Mouse (Mus musculus): ENCODE results near the gene Cfap46. TPM values are rescaled to one million over a fixed set of nuclear protein-coding genes. Genes with fewer than 3 reads are reported as not detected.
"Not testable (repeated sequence)": the region's sequence is repeated elsewhere in the genome, so short reads cannot be mapped to it uniquely, and the experiment has no call there.

The Cfap46 gene
- polyA plus RNA-seq, 1 experiment from 2014 or later = 3.0 TPM

DNA sequence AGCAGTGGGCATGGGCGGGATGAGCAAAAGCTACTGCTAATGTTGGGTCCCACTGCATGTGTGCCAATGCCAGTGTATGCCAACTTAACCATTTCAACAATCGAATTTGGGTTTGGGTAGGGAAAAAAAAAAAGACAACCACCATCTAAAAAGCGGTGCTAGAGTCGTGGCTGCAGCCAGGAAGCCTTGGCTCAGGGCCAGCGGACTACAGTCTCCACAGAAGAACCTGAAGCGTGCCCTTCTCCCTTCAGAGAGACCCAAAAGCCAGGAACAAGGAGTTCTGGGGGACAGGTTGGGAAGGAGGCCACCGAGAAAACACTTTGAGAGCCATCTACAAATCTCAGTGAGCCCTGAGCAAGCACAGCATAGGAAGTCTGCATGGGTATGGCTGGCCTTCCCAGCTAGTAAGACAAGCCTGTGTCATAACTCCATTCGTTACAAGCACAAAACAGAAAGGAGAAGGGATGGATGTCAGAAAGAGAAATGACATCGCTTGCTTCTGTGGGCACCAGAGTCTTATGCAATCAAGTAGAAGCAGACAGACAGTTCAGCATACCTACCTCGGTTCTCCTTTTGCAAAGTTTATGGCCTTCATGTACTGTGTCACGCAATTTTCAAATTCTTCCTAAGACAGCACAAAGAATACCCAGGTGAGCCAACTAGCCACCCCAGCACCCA is 1.6 kb downstream of the Cfap46 start:
- Histone ChIP-seq H3K27ac (no peak overlapping the region), H3K4me2 (replicated peaks) (no peak overlapping the region), H3K9ac (no peak overlapping the region), H3K4me1 (replicated peaks; ENCODE audit: control insufficient read depth, insufficient read depth, low read length) (peaks cover 9% of the 10 kb centered on the region), H3K9me3 (ENCODE audit: control insufficient read depth, low read length) (no peaks in the 10 kb centered on the region), H3K36me3 (replicated peaks; ENCODE audit: control insufficient read depth, insufficient read depth) (no peaks in the 10 kb centered on the region), H3K27me3 (ENCODE audit: control insufficient read depth, insufficient read depth, low read length) (peaks cover 3% of the 10 kb centered on the region), H3K4me3 (replicated peaks; ENCODE audit: low read length) (no peak overlapping the region)
- DNase-seq (ENCODE audit: low spot score) (no peak), ATAC-seq (ENCODE audit: low FRiP score) (no peak)
- WGBS = 79% methylated on average over 11 of the region's 11 CpGs

DNA sequence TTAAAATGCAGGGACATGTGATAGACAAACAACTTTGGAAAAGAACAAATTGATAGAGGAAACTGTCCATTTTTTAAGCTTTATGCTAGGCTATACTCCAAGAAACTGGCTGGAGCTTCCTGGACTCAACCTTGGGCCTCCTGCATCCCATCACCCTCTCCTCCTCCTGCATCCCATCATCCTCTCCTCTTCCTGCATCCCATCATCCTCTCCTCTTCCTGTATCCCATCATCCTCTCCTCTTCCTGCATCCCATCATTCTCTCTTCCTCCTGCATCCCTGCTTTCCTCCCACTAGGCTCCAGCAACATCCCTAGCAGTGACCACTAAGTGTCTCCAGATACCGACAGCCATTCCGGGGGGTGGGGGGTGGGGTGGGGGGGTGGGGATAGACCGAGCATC is 7.2 kb downstream of the Cfap46 start:
- DNase-seq (ENCODE audit: low spot score) (no peak), ATAC-seq (ENCODE audit: low FRiP score) (no peak)
- no peak overlapping the region for H3K27ac ChIP-seq
- H3K36me3 ChIP-seq (replicated peaks; ENCODE audit: control insufficient read depth, insufficient read depth) = no peaks in the 10 kb centered on the region
- H3K4me3 ChIP-seq (replicated peaks; ENCODE audit: low read length) = no peak overlapping the region
- no peaks in the 10 kb centered on the region for H3K4me1 ChIP-seq (replicated peaks; ENCODE audit: control insufficient read depth, insufficient read depth, low read length)
- no peaks in the 10 kb centered on the region for H3K9me3 ChIP-seq (ENCODE audit: control insufficient read depth, low read length)
- H3K9ac ChIP-seq = no peak overlapping the region
- no peak overlapping the region for H3K4me2 ChIP-seq (replicated peaks)
- 75% methylated on average over 3 of the region's 3 CpGs for WGBS
- H3K27me3 ChIP-seq (ENCODE audit: control insufficient read depth, insufficient read depth, low read length) = peaks cover 3% of the 10 kb centered on the region

- Histone ChIP-seq H3K4me3 (replicated peaks; ENCODE audit: low read length) (no peak overlapping the region), H3K27ac (no peak overlapping the region), H3K4me2 (replicated peaks) (no peak overlapping the region), H3K27me3 (ENCODE audit: control insufficient read depth, insufficient read depth, low read length) (no peaks in the 10 kb centered on the region), H3K9ac (no peak overlapping the region), H3K9me3 (ENCODE audit: control insufficient read depth, low read length) (no peaks in the 10 kb centered on the region), H3K4me1 (replicated peaks; ENCODE audit: control insufficient read depth, insufficient read depth, low read length) (no peaks in the 10 kb centered on the region), H3K36me3 (replicated peaks; ENCODE audit: control insufficient read depth, insufficient read depth) (no peaks in the 10 kb centered on the region)
- no peak for DNase-seq (ENCODE audit: low spot score)
- 78% methylated on average over 8 of the region's 8 CpGs for WGBS
- no peak for ATAC-seq (ENCODE audit: low FRiP score)
Measured at GRCm38 (mm10) chr7:139666871-139667270, 16.7 kb downstream of the Cfap46 start.

GRCm38 (mm10) chr7:139663318-139663717 is 20.3 kb downstream of the Cfap46 start:
- H3K36me3 ChIP-seq (replicated peaks; ENCODE audit: control insufficient read depth, insufficient read depth) = no peaks in the 10 kb centered on the region
- no peak overlapping the region for H3K4me2 ChIP-seq (replicated peaks)
- H3K9me3 ChIP-seq (ENCODE audit: control insufficient read depth, low read length) = no peaks in the 10 kb centered on the region
- H3K4me1 ChIP-seq (replicated peaks; ENCODE audit: control insufficient read depth, insufficient read depth, low read length) = no peaks in the 10 kb centered on the region
- no peaks in the 10 kb centered on the region for H3K27me3 ChIP-seq (ENCODE audit: control insufficient read depth, insufficient read depth, low read length)
- WGBS = 75% methylated on average over 3 of the region's 3 CpGs
- no peak for ATAC-seq (ENCODE audit: low FRiP score)
- no peak overlapping the region for H3K9ac ChIP-seq
- no peak for DNase-seq (ENCODE audit: low spot score)
- H3K27ac ChIP-seq = no peak overlapping the region
- H3K4me3 ChIP-seq (replicated peaks; ENCODE audit: low read length) = no peak overlapping the region

DNA sequence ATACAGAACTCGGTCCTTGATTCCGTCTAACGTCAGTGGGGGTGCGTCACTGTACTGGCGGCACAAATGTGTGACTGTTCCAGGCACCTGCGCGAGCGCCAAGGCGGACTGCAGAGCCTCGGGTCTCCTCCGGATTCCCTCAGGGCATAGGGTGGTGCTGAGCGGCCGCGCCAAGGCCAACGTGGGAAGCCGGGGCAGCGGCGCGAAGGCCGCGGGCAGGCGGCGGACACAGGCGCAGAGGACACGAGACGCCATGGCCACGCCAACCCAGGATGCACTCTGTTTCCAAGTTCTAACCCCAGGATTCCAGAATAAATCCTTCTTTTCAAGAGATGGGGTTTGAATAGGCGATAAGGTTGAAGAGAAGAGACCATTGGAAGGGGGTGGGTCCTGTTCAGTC is 23.7 kb downstream of the Cfap46 start:
- not testable (repeated sequence) for H3K9ac ChIP-seq; H3K4me1 ChIP-seq (replicated peaks; ENCODE audit: control insufficient read depth, insufficient read depth, low read length); H3K9me3 ChIP-seq (ENCODE audit: control insufficient read depth, low read length); ATAC-seq (ENCODE audit: low FRiP score); H3K36me3 ChIP-seq (replicated peaks; ENCODE audit: control insufficient read depth, insufficient read depth); H3K27ac ChIP-seq; H3K4me2 ChIP-seq (replicated peaks); H3K4me3 ChIP-seq (replicated peaks; ENCODE audit: low read length); H3K27me3 ChIP-seq (ENCODE audit: control insufficient read depth, insufficient read depth, low read length); DNase-seq (ENCODE audit: low spot score)
- 96% methylated on average over 7 of the region's 28 CpGs for WGBS

DNA sequence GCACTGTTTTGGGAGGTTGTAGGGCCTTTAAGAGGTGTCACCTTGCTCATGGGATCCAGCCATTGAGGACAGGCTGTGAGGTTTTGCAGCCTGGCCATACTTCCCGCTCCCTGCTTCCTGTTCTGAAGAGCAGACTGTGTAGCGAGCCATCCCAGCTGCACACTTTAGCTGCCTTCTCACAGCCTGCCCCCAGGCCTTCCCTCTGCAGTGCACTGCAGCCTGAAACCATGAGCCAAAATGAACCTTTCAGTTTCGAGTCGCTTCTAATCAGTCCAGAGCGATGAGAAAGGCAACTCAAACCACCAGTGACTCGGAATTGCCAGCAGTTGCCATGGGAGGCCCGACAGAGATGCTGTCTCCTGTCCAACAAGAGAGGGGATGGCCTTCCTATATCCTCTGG is 33.9 kb downstream of the Cfap46 start:
- 75% methylated on average over 7 of the region's 7 CpGs for WGBS
- H3K4me1 ChIP-seq (replicated peaks; ENCODE audit: control insufficient read depth, insufficient read depth, low read length) = no peaks in the 10 kb centered on the region
- no peak overlapping the region for H3K9ac ChIP-seq
- no peaks in the 10 kb centered on the region for H3K9me3 ChIP-seq (ENCODE audit: control insufficient read depth, low read length)
- ATAC-seq (ENCODE audit: low FRiP score) (no peak), DNase-seq (ENCODE audit: low spot score) (no peak)
- H3K4me2 ChIP-seq (replicated peaks) = no peak overlapping the region
- no peaks in the 10 kb centered on the region for H3K36me3 ChIP-seq (replicated peaks; ENCODE audit: control insufficient read depth, insufficient read depth)
- no peak overlapping the region for H3K27ac ChIP-seq
- H3K27me3 ChIP-seq (ENCODE audit: control insufficient read depth, insufficient read depth, low read length) = no peaks in the 10 kb centered on the region
- no peak overlapping the region for H3K4me3 ChIP-seq (replicated peaks; ENCODE audit: low read length)

DNA sequence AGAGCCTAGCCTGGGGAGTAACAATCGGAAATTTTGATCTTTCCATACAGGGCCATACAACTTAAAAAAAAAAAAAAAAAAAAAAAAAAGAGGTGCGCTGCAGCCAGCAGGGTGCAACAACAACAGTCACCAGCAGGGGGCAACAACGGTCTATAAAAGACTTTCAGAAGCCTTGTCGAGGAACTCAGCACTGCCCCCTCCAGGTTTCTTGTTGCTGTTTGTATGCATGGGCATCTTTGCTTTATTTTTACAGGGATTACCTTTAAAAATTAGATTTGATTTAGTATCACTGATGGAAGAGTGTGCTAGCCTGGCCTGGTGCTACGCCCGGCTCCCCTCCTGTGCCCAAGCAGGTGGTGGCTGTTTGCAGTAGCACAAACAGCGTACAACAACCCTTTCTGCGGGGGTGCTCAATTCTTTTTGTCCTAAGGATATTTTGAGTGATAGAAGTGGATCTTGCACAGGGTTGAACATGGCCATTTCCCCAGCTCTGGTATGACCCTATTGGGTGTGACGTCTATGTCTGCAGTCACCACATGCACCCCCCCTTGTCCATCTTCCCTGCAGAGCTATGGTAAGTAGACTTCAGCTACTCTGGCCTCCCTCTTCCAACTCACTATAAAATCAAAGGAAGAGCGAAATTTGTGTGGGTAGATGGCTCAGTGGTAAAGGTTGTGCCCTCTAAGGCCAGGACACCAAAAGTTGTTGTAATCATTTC is 35.4 kb downstream of the Cfap46 start:
- Histone ChIP-seq H3K27ac (no peak overlapping the region), H3K9ac (no peak overlapping the region), H3K27me3 (ENCODE audit: control insufficient read depth, insufficient read depth, low read length) (no peaks in the 10 kb centered on the region), H3K4me2 (replicated peaks) (no peak overlapping the region), H3K9me3 (ENCODE audit: control insufficient read depth, low read length) (no peaks in the 10 kb centered on the region), H3K4me3 (replicated peaks; ENCODE audit: low read length) (no peak overlapping the region), H3K36me3 (replicated peaks; ENCODE audit: control insufficient read depth, insufficient read depth) (no peaks in the 10 kb centered on the region), H3K4me1 (replicated peaks; ENCODE audit: control insufficient read depth, insufficient read depth, low read length) (no peaks in the 10 kb centered on the region)
- DNase-seq (ENCODE audit: low spot score) = peak; percentile 99
- no peak; the same call in 1 of the 2 replicates for ATAC-seq (ENCODE audit: low FRiP score)
- WGBS = 42% methylated on average over 10 of the region's 10 CpGs

GRCm38 (mm10) chr7:139633393-139633792 is 50.2 kb downstream of the Cfap46 start:
- Histone ChIP-seq H3K4me1 (replicated peaks; ENCODE audit: control insufficient read depth, insufficient read depth, low read length) (no peaks in the 10 kb centered on the region), H3K4me3 (replicated peaks; ENCODE audit: low read length) (no peak overlapping the region), H3K9me3 (ENCODE audit: control insufficient read depth, low read length) (no peaks in the 10 kb centered on the region), H3K4me2 (replicated peaks) (no peak overlapping the region), H3K27ac (no peak overlapping the region), H3K36me3 (replicated peaks; ENCODE audit: control insufficient read depth, insufficient read depth) (no peaks in the 10 kb centered on the region), H3K27me3 (ENCODE audit: control insufficient read depth, insufficient read depth, low read length) (no peaks in the 10 kb centered on the region), H3K9ac (no peak overlapping the region)
- 94% methylated on average over 2 of the region's 2 CpGs for WGBS
- ATAC-seq (ENCODE audit: low FRiP score) (no peak), DNase-seq (ENCODE audit: low spot score) (no peak)

- H3K36me3 ChIP-seq (replicated peaks; ENCODE audit: control insufficient read depth, insufficient read depth) = no peaks in the 10 kb centered on the region
- no peaks in the 10 kb centered on the region for H3K27me3 ChIP-seq (ENCODE audit: control insufficient read depth, insufficient read depth, low read length)
- 89% methylated on average over 9 of the region's 9 CpGs for WGBS
- no peak overlapping the region for H3K27ac ChIP-seq
- no peak overlapping the region for H3K4me2 ChIP-seq (replicated peaks)
- DNase-seq (ENCODE audit: low spot score) = no peak
- no peak overlapping the region for H3K9ac ChIP-seq
- H3K4me3 ChIP-seq (replicated peaks; ENCODE audit: low read length) = no peak overlapping the region
- H3K4me1 ChIP-seq (replicated peaks; ENCODE audit: control insufficient read depth, insufficient read depth, low read length) = no peaks in the 10 kb centered on the region
- no peaks in the 10 kb centered on the region for H3K9me3 ChIP-seq (ENCODE audit: control insufficient read depth, low read length)
- ATAC-seq (ENCODE audit: low FRiP score) = no peak
Measured at GRCm38 (mm10) chr7:139625156-139625555, 58.5 kb downstream of the Cfap46 start.

Data from hindbrain, embryonic 14.5 days (tissue).